Mouse (Mus musculus): ENCODE measurements at regions not wholly inside any gene's neighbourhood (a gene's known extent, or its start where the extent isn't known, plus 50 kb on each side); places are given as distances from the start of the nearest gene placed in this dataset.
A peak's percentile ranks its signal among the peaks of the same experiment; 100 is the strongest.

DNA sequence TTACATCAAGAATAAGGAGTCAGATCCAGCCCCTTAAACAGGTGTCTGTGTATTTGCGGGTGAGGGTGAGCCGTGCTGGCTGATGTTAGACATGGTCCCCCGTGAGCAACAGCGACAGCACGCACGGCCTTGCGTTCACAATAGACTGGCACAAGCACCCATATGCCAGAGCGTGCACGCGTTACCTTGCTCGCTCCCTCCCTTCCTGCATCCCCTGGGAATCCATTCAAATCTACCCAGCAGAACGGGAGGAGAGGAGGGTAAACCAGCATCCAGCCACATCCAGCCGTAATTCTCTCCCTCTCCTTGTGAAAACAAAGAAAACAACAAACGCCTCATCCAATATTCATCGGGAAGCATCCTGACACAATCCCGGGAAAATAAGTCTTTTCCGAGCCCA is 124.2 kb upstream of the Thy1 start:
- H3K4me2 ChIP-seq (ENCODE audit: low read depth, low read length) = no peak overlapping the region
- no peaks in the 10 kb centered on the region for H3K4me1 ChIP-seq (ENCODE audit: control insufficient read depth, insufficient read depth, low read length)
- no peaks in the 10 kb centered on the region for H3K9me3 ChIP-seq (replicated peaks; ENCODE audit: control insufficient read depth, low read length)
- H3K27me3 ChIP-seq (ENCODE audit: control insufficient read depth, insufficient read depth, low read length) = no peaks in the 10 kb centered on the region; the same call in 1 of the 2 replicates
- ATAC-seq (replicated peaks; ENCODE audit: insufficient number of reproducible peaks, low FRiP score, low TSS enrichment, low read depth) (no peak), DNase-seq (ENCODE audit: low spot score) (no peak)
- 76% methylated on average over 17 of the region's 17 CpGs for WGBS
- H3K36me3 ChIP-seq (replicated peaks; ENCODE audit: control insufficient read depth, insufficient read depth, low read depth, low read length) = no peaks in the 10 kb centered on the region
- H3K4me3 ChIP-seq (ENCODE audit: low read depth, low read length) = no peak overlapping the region
- no peak overlapping the region for H3K9ac ChIP-seq (replicated peaks; ENCODE audit: low read length)
- no peak overlapping the region for H3K27ac ChIP-seq (replicated peaks; ENCODE audit: low read depth, low read length)

DNA sequence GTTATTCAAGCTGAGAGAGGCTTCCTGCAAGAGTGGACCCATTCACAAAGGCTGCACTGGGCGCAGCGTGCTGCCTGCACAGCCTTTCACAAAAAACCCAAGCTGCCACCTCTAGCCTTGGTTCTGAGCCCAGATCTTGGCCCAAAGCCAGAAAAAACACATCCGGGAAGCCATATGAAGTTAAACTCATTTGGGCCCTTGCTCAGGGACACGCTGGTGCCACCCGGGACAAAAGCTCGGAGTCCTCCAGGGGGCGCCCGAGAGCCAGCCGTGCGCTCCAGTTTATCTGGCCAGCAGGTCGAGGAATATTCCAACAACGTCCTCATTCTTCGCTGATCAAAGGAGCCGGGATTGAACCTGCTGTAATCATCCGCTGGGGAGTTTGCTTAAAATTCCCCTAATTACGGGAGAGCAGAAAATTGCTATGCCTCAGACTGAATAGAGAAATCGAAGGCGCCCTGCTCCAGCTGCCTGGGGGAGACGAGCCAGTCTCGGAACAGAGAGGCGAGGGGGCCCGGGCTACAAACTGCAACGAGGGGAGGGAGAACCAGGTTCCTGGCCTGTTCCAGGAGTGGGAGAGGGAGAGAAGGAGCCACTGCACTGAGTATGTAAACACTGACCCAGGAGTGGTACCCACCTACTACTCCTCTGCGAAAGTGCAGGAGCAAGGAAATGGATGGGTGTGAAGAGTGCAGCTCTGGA is 123.0 kb upstream of the Thy1 start:
- DNase-seq (ENCODE audit: low spot score) (peak; percentile 82), ATAC-seq (replicated peaks; ENCODE audit: insufficient number of reproducible peaks, low FRiP score, low TSS enrichment, low read depth) (no peak)
- Histone ChIP-seq H3K4me3 (ENCODE audit: low read depth, low read length) (no peak overlapping the region), H3K9ac (replicated peaks; ENCODE audit: low read length) (no peak overlapping the region), H3K4me1 (ENCODE audit: control insufficient read depth, insufficient read depth, low read length) (no peaks in the 10 kb centered on the region), H3K4me2 (ENCODE audit: low read depth, low read length) (peak overlapping the region; percentile 23; the same call in 1 of the 2 replicates), H3K36me3 (replicated peaks; ENCODE audit: control insufficient read depth, insufficient read depth, low read depth, low read length) (no peaks in the 10 kb centered on the region), H3K27ac (replicated peaks; ENCODE audit: low read depth, low read length) (no peak overlapping the region), H3K27me3 (ENCODE audit: control insufficient read depth, insufficient read depth, low read length) (no peaks in the 10 kb centered on the region; the same call in 1 of the 2 replicates), H3K9me3 (replicated peaks; ENCODE audit: control insufficient read depth, low read length) (no peaks in the 10 kb centered on the region)
- WGBS = 10% methylated on average over 24 of the region's 24 CpGs

DNA sequence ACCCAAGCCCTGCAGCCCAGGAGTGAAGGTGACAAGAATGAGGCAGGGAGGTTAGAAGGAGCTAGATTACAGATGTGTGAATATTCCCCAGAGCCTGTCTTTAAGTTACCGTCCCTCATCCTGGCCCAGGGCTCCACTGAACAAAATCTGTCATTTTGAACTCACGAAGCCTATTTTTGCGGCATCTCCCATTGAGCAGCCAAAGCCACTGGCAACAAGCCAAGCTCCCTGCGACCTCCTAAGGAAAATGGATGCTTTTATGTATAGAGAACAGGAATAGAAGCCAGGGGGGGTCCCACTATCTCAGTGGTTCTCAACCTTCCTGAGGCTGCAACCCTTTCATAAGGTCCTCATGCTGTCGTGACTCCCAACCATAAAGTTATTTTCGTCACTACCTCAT is 121.0 kb upstream of the Thy1 start:
- Histone ChIP-seq H3K4me1 (ENCODE audit: control insufficient read depth, insufficient read depth, low read length) (no peaks in the 10 kb centered on the region), H3K9me3 (replicated peaks; ENCODE audit: control insufficient read depth, low read length) (no peaks in the 10 kb centered on the region), H3K9ac (replicated peaks; ENCODE audit: low read length) (no peak overlapping the region), H3K4me3 (ENCODE audit: low read depth, low read length) (no peak overlapping the region), H3K27me3 (ENCODE audit: control insufficient read depth, insufficient read depth, low read length) (no peaks in the 10 kb centered on the region; the same call in 1 of the 2 replicates), H3K36me3 (replicated peaks; ENCODE audit: control insufficient read depth, insufficient read depth, low read depth, low read length) (no peaks in the 10 kb centered on the region), H3K27ac (replicated peaks; ENCODE audit: low read depth, low read length) (no peak overlapping the region), H3K4me2 (ENCODE audit: low read depth, low read length) (no peak overlapping the region)
- 74% methylated on average over 6 of the region's 6 CpGs for WGBS
- DNase-seq (ENCODE audit: low spot score) (no peak), ATAC-seq (replicated peaks; ENCODE audit: insufficient number of reproducible peaks, low FRiP score, low TSS enrichment, low read depth) (no peak)

DNA sequence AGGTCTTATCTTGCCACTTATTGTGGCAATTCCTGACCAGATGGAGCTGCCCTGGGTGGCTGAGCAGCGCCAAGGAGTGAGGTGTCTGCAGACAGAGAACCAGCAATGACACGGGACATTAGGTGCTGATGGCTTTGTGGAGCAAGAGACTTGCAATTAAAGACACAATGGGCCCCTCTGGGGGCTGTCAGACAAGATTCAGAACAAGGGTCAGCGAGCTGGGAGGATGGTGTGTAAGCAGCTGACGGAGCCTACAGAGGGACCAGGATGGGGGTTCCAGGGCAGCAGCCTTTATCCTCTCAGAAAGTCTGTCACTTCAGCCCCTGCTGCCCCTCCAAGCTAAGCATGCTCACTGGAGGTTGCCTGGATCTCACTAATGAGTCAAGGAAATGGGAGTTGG is 120.1 kb upstream of the Thy1 start:
- no peaks in the 10 kb centered on the region for H3K9me3 ChIP-seq (replicated peaks; ENCODE audit: control insufficient read depth, low read length)
- H3K36me3 ChIP-seq (replicated peaks; ENCODE audit: control insufficient read depth, insufficient read depth, low read depth, low read length) = no peaks in the 10 kb centered on the region
- 51% methylated on average over 4 of the region's 4 CpGs for WGBS
- no peak for ATAC-seq (replicated peaks; ENCODE audit: insufficient number of reproducible peaks, low FRiP score, low TSS enrichment, low read depth)
- DNase-seq (ENCODE audit: low spot score) = no peak
- no peak overlapping the region for H3K27ac ChIP-seq (replicated peaks; ENCODE audit: low read depth, low read length)
- no peaks in the 10 kb centered on the region; the same call in 1 of the 2 replicates for H3K27me3 ChIP-seq (ENCODE audit: control insufficient read depth, insufficient read depth, low read length)
- H3K4me2 ChIP-seq (ENCODE audit: low read depth, low read length) = no peak overlapping the region
- no peak overlapping the region for H3K9ac ChIP-seq (replicated peaks; ENCODE audit: low read length)
- H3K4me3 ChIP-seq (ENCODE audit: low read depth, low read length) = no peak overlapping the region
- no peaks in the 10 kb centered on the region for H3K4me1 ChIP-seq (ENCODE audit: control insufficient read depth, insufficient read depth, low read length)

DNA sequence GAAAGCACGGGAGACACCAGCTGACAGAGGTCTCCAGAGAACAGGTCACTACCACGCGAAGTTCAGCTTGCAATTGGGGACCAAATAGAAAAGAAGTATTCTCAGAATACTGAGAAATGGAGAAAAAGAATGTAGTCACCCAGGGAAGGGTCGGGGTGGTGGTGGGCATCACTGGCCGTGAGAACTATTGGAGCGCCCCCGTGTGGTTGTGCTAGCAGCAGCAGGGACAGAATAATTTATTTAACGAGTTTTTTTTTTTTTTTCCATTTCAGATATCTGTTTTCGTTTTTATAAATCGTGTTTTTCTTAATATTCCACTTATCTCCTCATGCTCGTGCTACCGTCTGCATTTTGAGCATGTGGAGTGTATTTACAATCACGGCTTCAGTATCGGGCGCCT is 118.4 kb upstream of the Thy1 start:
- WGBS = 38% methylated on average over 15 of the region's 15 CpGs
- Histone ChIP-seq H3K27ac (replicated peaks; ENCODE audit: low read depth, low read length) (no peak overlapping the region), H3K36me3 (replicated peaks; ENCODE audit: control insufficient read depth, insufficient read depth, low read depth, low read length) (no peaks in the 10 kb centered on the region), H3K4me2 (ENCODE audit: low read depth, low read length) (no peak overlapping the region), H3K27me3 (ENCODE audit: control insufficient read depth, insufficient read depth, low read length) (no peaks in the 10 kb centered on the region; the same call in 1 of the 2 replicates), H3K4me3 (ENCODE audit: low read depth, low read length) (no peak overlapping the region), H3K9ac (replicated peaks; ENCODE audit: low read length) (no peak overlapping the region), H3K4me1 (ENCODE audit: control insufficient read depth, insufficient read depth, low read length) (no peaks in the 10 kb centered on the region), H3K9me3 (replicated peaks; ENCODE audit: control insufficient read depth, low read length) (no peaks in the 10 kb centered on the region)
- ATAC-seq (replicated peaks; ENCODE audit: insufficient number of reproducible peaks, low FRiP score, low TSS enrichment, low read depth) = no peak
- peak; percentile 50 for DNase-seq (ENCODE audit: low spot score)

DNA sequence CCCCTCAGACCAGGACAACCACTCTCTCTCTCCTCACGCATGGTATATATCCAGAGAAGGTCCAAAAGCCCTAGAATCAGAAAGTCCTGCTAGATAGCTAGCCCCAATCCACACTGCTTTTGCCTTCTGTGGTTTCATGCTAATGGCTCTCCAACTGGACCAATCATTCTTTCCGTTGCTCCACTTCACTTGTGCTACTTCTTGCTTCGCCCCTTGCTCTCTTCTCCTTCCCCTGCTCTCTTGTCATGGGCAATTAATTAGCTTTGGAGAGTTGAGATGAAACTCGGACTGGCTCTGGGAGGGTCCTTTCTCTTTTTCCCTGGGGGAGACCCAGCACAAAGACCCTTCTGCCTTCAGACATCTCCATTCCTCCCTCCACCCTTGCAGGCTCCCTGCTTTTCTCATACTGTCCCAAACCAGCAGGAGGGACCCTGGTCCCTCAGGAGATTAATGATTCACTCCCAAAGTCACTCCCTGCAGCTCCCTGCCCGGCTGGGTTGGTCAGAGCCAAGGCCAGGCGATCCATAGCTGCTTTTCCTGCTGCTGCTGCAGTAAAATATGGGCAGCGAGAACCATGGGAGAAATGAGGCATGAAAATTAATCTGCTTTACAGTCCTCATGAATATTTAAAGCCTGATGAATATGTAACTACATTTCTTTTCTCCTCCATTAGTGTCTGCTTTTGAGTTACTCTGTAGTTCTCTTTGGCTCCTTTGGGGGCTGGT is 113.7 kb upstream of the Thy1 start:
- ATAC-seq (replicated peaks; ENCODE audit: insufficient number of reproducible peaks, low FRiP score, low TSS enrichment, low read depth) (0 out of 2 replicates have a peak, but pooled peaks have one; percentile 48), DNase-seq (ENCODE audit: low spot score) (no peak)
- 29% methylated on average over 7 of the region's 7 CpGs for WGBS
- Histone ChIP-seq H3K27me3 (ENCODE audit: control insufficient read depth, insufficient read depth, low read length) (no peaks in the 10 kb centered on the region), H3K9me3 (replicated peaks; ENCODE audit: control insufficient read depth, low read length) (no peaks in the 10 kb centered on the region), H3K36me3 (replicated peaks; ENCODE audit: control insufficient read depth, insufficient read depth, low read depth, low read length) (no peaks in the 10 kb centered on the region), H3K9ac (replicated peaks; ENCODE audit: low read length) (no peak overlapping the region), H3K4me1 (ENCODE audit: control insufficient read depth, insufficient read depth, low read length) (no peaks in the 10 kb centered on the region), H3K27ac (replicated peaks; ENCODE audit: low read depth, low read length) (no peak overlapping the region), H3K4me2 (ENCODE audit: low read depth, low read length) (no peak overlapping the region), H3K4me3 (ENCODE audit: low read depth, low read length) (no peak overlapping the region)

DNA sequence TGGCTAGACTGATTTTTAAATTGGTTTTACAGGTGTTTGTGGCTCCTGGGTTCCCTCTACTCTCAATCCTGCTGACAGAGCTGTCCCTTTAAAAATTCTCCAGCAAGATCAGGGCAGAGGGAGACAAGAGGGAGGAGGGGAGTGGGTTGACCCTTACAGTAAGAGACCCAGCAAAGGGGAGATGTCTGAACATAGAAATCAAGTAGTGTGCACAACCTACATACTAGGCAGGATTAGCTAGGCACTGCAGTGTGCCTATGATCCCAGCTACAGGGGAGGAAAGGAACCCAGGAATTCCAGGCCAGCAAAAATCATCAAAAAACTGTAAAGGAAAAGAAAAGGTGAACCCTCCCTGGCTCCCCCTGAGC is 113.2 kb upstream of the Thy1 start:
- Histone ChIP-seq H3K27me3 (ENCODE audit: control insufficient read depth, insufficient read depth, low read length) (no peaks in the 10 kb centered on the region; the same call in 1 of the 2 replicates), H3K4me2 (ENCODE audit: low read depth, low read length) (no peak overlapping the region), H3K27ac (replicated peaks; ENCODE audit: low read depth, low read length) (no peak overlapping the region), H3K36me3 (replicated peaks; ENCODE audit: control insufficient read depth, insufficient read depth, low read depth, low read length) (no peaks in the 10 kb centered on the region), H3K4me1 (ENCODE audit: control insufficient read depth, insufficient read depth, low read length) (no peaks in the 10 kb centered on the region), H3K9ac (replicated peaks; ENCODE audit: low read length) (no peak overlapping the region), H3K9me3 (replicated peaks; ENCODE audit: control insufficient read depth, low read length) (no peaks in the 10 kb centered on the region), H3K4me3 (ENCODE audit: low read depth, low read length) (no peak overlapping the region)
- ATAC-seq (replicated peaks; ENCODE audit: insufficient number of reproducible peaks, low FRiP score, low TSS enrichment, low read depth) (no peak), DNase-seq (ENCODE audit: low spot score) (no peak)

DNA sequence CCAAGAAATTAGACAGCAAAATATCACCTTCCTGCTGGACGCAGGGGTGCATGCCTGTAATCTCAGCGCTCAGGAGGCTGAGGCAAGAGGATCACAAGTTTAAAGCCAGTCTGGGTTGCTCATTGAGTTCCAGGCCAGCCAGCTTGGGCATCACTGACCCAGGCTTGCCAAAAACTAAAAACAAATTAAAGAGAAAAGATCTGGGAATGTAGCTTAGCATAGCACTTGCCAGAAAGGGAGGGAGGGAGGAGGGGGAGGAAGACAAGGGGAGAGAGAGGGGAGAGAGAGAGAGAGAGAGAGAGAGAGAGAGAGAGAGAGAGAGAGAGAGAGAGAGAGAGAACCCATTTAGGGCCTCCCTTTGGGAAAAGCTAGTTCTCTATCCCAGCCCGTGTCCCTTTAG is 112.7 kb upstream of the Thy1 start:
- Histone ChIP-seq H3K9ac (replicated peaks; ENCODE audit: low read length) (no peak overlapping the region), H3K4me1 (ENCODE audit: control insufficient read depth, insufficient read depth, low read length) (no peaks in the 10 kb centered on the region), H3K9me3 (replicated peaks; ENCODE audit: control insufficient read depth, low read length) (no peaks in the 10 kb centered on the region), H3K4me2 (ENCODE audit: low read depth, low read length) (no peak overlapping the region), H3K27me3 (ENCODE audit: control insufficient read depth, insufficient read depth, low read length) (no peaks in the 10 kb centered on the region; the same call in 1 of the 2 replicates), H3K27ac (replicated peaks; ENCODE audit: low read depth, low read length) (no peak overlapping the region), H3K36me3 (replicated peaks; ENCODE audit: control insufficient read depth, insufficient read depth, low read depth, low read length) (no peaks in the 10 kb centered on the region), H3K4me3 (ENCODE audit: low read depth, low read length) (no peak overlapping the region)
- DNase-seq (ENCODE audit: low spot score) (no peak), ATAC-seq (replicated peaks; ENCODE audit: insufficient number of reproducible peaks, low FRiP score, low TSS enrichment, low read depth) (no peak)
- 67% methylated on average over 3 of the region's 3 CpGs for WGBS
